Mouse (Mus musculus): ENCODE results near the gene Ntng1.

Ntng1 gene

GRCm38 (mm10) chr3:110022783-110023599 lies 120.8 kb downstream of the Ntng1 start:
- no peak for TF ChIP-seq NANOG (IDR thresholded peaks at IDR 0.05; ENCODE audit: borderline replicate concordance, low read length)
- no peak for TF ChIP-seq CTCF (conservative IDR thresholded peaks at IDR 0.05; ENCODE audit: low read length)
- no peaks in the 10 kb centered on the region for H3K36me3 ChIP-seq (ENCODE audit: insufficient read depth, low read length)
- no peak overlapping the region for H3K4me3 ChIP-seq (replicated peaks; ENCODE audit: low read length)
- H3K4me1 ChIP-seq (replicated peaks; ENCODE audit: low read depth, low read length), result no peaks in the 10 kb centered on the region
- H3K9me3 ChIP-seq (ENCODE audit: low read length), result no peaks in the 10 kb centered on the region
- no peaks in the 10 kb centered on the region for H3K27me3 ChIP-seq (ENCODE audit: insufficient read depth, low read length)

GRCm38 (mm10) chr3:110010870-110011626 lies 132.8 kb downstream of the Ntng1 start:
- H3K36me3 ChIP-seq (ENCODE audit: insufficient read depth, low read length), result no peaks in the 10 kb centered on the region
- no peak overlapping the region for H3K4me3 ChIP-seq (replicated peaks; ENCODE audit: low read length)
- TF ChIP-seq NANOG (IDR thresholded peaks at IDR 0.05; ENCODE audit: borderline replicate concordance, low read length) (no peak; the same call in 1 of the 2 replicates), CTCF (conservative IDR thresholded peaks at IDR 0.05; ENCODE audit: low read length) (no peak), POU5F1 (IDR thresholded peaks at IDR 0.05; ENCODE audit: borderline replicate concordance, low read length) (no peak)
- H3K27me3 ChIP-seq (ENCODE audit: insufficient read depth, low read length), result no peaks in the 10 kb centered on the region
- H3K4me1 ChIP-seq (replicated peaks; ENCODE audit: low read depth, low read length), result peaks cover 6% of the 10 kb centered on the region; the same call in 1 of the 2 replicates
- no peaks in the 10 kb centered on the region for H3K9me3 ChIP-seq (ENCODE audit: low read length)

GRCm38 (mm10) chr3:110010441-110010840 lies 133.4 kb downstream of the Ntng1 start:
- no peaks in the 10 kb centered on the region for H3K27me3 ChIP-seq (ENCODE audit: insufficient read depth, low read length)
- TF ChIP-seq POU5F1 (IDR thresholded peaks at IDR 0.05; ENCODE audit: borderline replicate concordance, low read length) (no peak), NANOG (IDR thresholded peaks at IDR 0.05; ENCODE audit: borderline replicate concordance, low read length) (no peak), CTCF (conservative IDR thresholded peaks at IDR 0.05; ENCODE audit: low read length) (no peak)

GRCm38 (mm10) chr3:110000349-110000748 lies 143.5 kb downstream of the Ntng1 start:
- Histone ChIP-seq H3K4me1 (replicated peaks; ENCODE audit: low read depth, low read length) (no peaks in the 10 kb centered on the region), H3K27me3 (ENCODE audit: insufficient read depth, low read length) (no peaks in the 10 kb centered on the region), H3K36me3 (ENCODE audit: insufficient read depth, low read length) (no peaks in the 10 kb centered on the region), H3K4me3 (replicated peaks; ENCODE audit: low read length) (no peak overlapping the region), H3K9me3 (ENCODE audit: low read length) (peaks cover 11% of the 10 kb centered on the region)
- TF ChIP-seq POU5F1 (IDR thresholded peaks at IDR 0.05; ENCODE audit: borderline replicate concordance, low read length) (no peak), NANOG (IDR thresholded peaks at IDR 0.05; ENCODE audit: borderline replicate concordance, low read length) (no peak), CTCF (conservative IDR thresholded peaks at IDR 0.05; ENCODE audit: low read length) (no peak)

More at GRCm38 (mm10) chr3:110010441-110010840, 133.4 kb downstream of the Ntng1 start:
- H3K4me1 ChIP-seq (replicated peaks; ENCODE audit: low read depth, low read length), result peaks cover 6% of the 10 kb centered on the region; the same call in 1 of the 2 replicates
- no peaks in the 10 kb centered on the region for H3K36me3 ChIP-seq (ENCODE audit: insufficient read depth, low read length)
- no peaks in the 10 kb centered on the region for H3K9me3 ChIP-seq (ENCODE audit: low read length)
- H3K4me3 ChIP-seq (replicated peaks; ENCODE audit: low read length), result no peak overlapping the region

- Histone ChIP-seq H3K4me1 (replicated peaks; ENCODE audit: low read depth, low read length) (no peaks in the 10 kb centered on the region), H3K4me3 (replicated peaks; ENCODE audit: low read length) (no peak overlapping the region), H3K27me3 (ENCODE audit: insufficient read depth, low read length) (no peaks in the 10 kb centered on the region), H3K36me3 (ENCODE audit: insufficient read depth, low read length) (no peaks in the 10 kb centered on the region), H3K9me3 (ENCODE audit: low read length) (peaks cover 30% of the 10 kb centered on the region)
- TF ChIP-seq NANOG (IDR thresholded peaks at IDR 0.05; ENCODE audit: borderline replicate concordance, low read length) (no peak), POU5F1 (IDR thresholded peaks at IDR 0.05; ENCODE audit: borderline replicate concordance, low read length) (no peak)
Measured at GRCm38 (mm10) chr3:109995663-109996024, 148.2 kb downstream of the Ntng1 start.

GRCm38 (mm10) chr3:109994978-109995662 lies 148.7 kb downstream of the Ntng1 start:
- no peaks in the 10 kb centered on the region for H3K36me3 ChIP-seq (ENCODE audit: insufficient read depth, low read length)
- TF ChIP-seq NANOG (IDR thresholded peaks at IDR 0.05; ENCODE audit: borderline replicate concordance, low read length) (no peak), POU5F1 (IDR thresholded peaks at IDR 0.05; ENCODE audit: borderline replicate concordance, low read length) (no peak), CTCF (conservative IDR thresholded peaks at IDR 0.05; ENCODE audit: low read length) (no peak)

DNA sequence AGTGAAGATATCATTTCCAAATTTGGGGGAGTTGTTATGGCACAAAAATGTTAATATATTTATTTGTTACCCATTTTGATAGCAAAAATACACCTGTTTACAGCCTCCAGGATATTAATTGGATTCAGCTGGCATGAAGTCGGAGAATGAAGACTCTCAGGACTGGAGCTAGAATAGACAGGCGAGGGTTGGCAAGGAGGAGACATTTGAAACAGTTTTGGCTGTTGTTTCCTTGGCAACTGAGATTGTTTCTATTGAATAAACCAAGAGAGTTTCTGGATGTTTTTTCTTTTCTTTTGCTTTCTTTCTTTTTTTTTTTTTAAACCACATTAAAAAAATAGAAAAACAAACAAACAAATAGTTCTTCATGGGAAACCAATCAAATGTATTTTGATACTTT lies 159.7 kb downstream of the Ntng1 start:
- Histone ChIP-seq H3K4me3 (replicated peaks; ENCODE audit: low read length) (no peak overlapping the region), H3K36me3 (ENCODE audit: insufficient read depth, low read length) (no peaks in the 10 kb centered on the region), H3K27me3 (ENCODE audit: insufficient read depth, low read length) (no peaks in the 10 kb centered on the region), H3K9me3 (ENCODE audit: low read length) (no peaks in the 10 kb centered on the region), H3K4me1 (replicated peaks; ENCODE audit: low read depth, low read length) (no peaks in the 10 kb centered on the region)
- TF ChIP-seq POU5F1 (IDR thresholded peaks at IDR 0.05; ENCODE audit: borderline replicate concordance, low read length) (no peak), CTCF (conservative IDR thresholded peaks at IDR 0.05; ENCODE audit: low read length) (no peak), NANOG (IDR thresholded peaks at IDR 0.05; ENCODE audit: borderline replicate concordance, low read length) (no peak)

More at GRCm38 (mm10) chr3:109994978-109995662, 148.7 kb downstream of the Ntng1 start:
- Histone ChIP-seq H3K9me3 (ENCODE audit: low read length) (peaks cover 30% of the 10 kb centered on the region), H3K4me3 (replicated peaks; ENCODE audit: low read length) (no peak overlapping the region), H3K27me3 (ENCODE audit: insufficient read depth, low read length) (no peaks in the 10 kb centered on the region), H3K4me1 (replicated peaks; ENCODE audit: low read depth, low read length) (no peaks in the 10 kb centered on the region)

DNA sequence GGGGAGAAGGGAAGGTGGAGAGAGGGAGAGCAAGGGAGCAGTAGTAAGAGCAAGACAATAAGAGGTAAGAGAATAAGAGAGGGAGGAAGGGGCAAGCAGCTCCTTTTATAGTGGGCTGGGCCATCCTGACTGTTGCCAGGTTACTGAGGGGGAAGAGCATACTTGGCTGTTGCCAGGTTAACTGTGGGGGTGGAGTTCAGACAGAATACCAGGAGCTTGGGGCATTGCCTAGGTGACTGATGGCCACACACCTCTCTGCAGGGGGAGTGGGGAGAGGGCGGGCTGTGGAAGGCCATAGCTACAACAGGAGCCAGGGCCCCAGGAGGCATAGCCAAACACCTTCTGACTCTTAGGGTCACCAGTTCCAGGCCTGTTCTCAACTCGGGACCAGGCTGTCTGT lies 166.2 kb downstream of the Ntng1 start:
- Histone ChIP-seq H3K36me3 (ENCODE audit: insufficient read depth, low read length) (no peaks in the 10 kb centered on the region), H3K9me3 (ENCODE audit: low read length) (no peaks in the 10 kb centered on the region), H3K27me3 (ENCODE audit: insufficient read depth, low read length) (no peaks in the 10 kb centered on the region), H3K4me3 (replicated peaks; ENCODE audit: low read length) (no peak overlapping the region), H3K4me1 (replicated peaks; ENCODE audit: low read depth, low read length) (0 out of 2 replicates have a peak, but pooled peaks cover 7% of the 10 kb centered on the region)
- TF ChIP-seq CTCF (conservative IDR thresholded peaks at IDR 0.05; ENCODE audit: low read length) (no peak), POU5F1 (IDR thresholded peaks at IDR 0.05; ENCODE audit: borderline replicate concordance, low read length) (no peak), NANOG (IDR thresholded peaks at IDR 0.05; ENCODE audit: borderline replicate concordance, low read length) (no peak)

Data from E14TG2a.4 (cell line).